ENCODE assay signal across 8 mouse cellular contexts in genomic region chr2:164823181-164823585, GRCm38 (mm10). TPM values are rescaled to one million over a fixed set of nuclear protein-coding genes. Genes with fewer than 3 reads are reported as not detected.
DNase-seq lines count a peak whose midpoint lies in the region; ATAC-seq lines count a peak whose summit lies in the region.

No protein-coding gene starts in this region.

- H3K4me1 ChIP-seq in kidney, embryonic 14.5 days (ENCODE audit: control insufficient read depth, insufficient read depth, low read length): peaks cover 8% of the 10 kb centered on the region
- peaks cover 26% of the 10 kb centered on the region for H3K4me1 ChIP-seq in forebrain, embryonic 10.5 days
- peaks cover 17% of the 10 kb centered on the region; the same call in 1 of the 2 replicates for H3K4me1 ChIP-seq in limb, embryonic 12.5 days (replicated peaks)
- peaks cover 14% of the 10 kb centered on the region for H3K4me1 ChIP-seq in midbrain, embryonic 16.5 days (ENCODE audit: control insufficient read depth, insufficient read depth, low read length)

- peak overlapping the region; percentile 51 for H3K4me2 ChIP-seq in kidney, embryonic 14.5 days (replicated peaks; ENCODE audit: low read depth, low read length)
- H3K4me2 ChIP-seq in limb, embryonic 12.5 days: peak overlapping the region; percentile 62
- H3K4me2 ChIP-seq in midbrain, embryonic 16.5 days (ENCODE audit: low read length): peak overlapping the region; percentile 61

- no peaks in the 10 kb centered on the region for H3K9me3 ChIP-seq in kidney, embryonic 14.5 days (ENCODE audit: control insufficient read depth, low read length)
- H3K9me3 ChIP-seq in forebrain, embryonic 10.5 days: no peaks in the 10 kb centered on the region
- H3K9me3 ChIP-seq in limb, embryonic 12.5 days: no peaks in the 10 kb centered on the region
- no peaks in the 10 kb centered on the region for H3K9me3 ChIP-seq in midbrain, embryonic 16.5 days (replicated peaks; ENCODE audit: control insufficient read depth, low read length, poor library complexity, severe bottlenecking)

- peak overlapping the region; percentile 72 for H3K9ac ChIP-seq in kidney, embryonic 14.5 days (ENCODE audit: low read depth, low read length)
- H3K9ac ChIP-seq in limb, embryonic 12.5 days (replicated peaks): peak overlapping the region; percentile 69
- peak overlapping the region; percentile 87 for H3K9ac ChIP-seq in midbrain, embryonic 16.5 days (ENCODE audit: low read depth, low read length)

- no peak for DNase-seq in kidney, postnatal 14 days
- peak; percentile 71 for DNase-seq in MEL-GATA-1-ER (ENCODE audit: extremely low read depth, low read depth)
- no peak for DNase-seq in forebrain, embryonic 10.5 days (ENCODE audit: extremely low spot score, low spot score)
- no peak for DNase-seq in spleen, postnatal 10 days (ENCODE audit: low spot score in 2 of 2)

- peaks cover 45% of the 10 kb centered on the region for H3K36me3 ChIP-seq in kidney, embryonic 14.5 days (ENCODE audit: control insufficient read depth, insufficient read depth, low read length)
- peaks cover 59% of the 10 kb centered on the region for H3K36me3 ChIP-seq in forebrain, embryonic 10.5 days (replicated peaks)
- peaks cover 54% of the 10 kb centered on the region for H3K36me3 ChIP-seq in limb, embryonic 12.5 days
- peaks cover 32% of the 10 kb centered on the region for H3K36me3 ChIP-seq in midbrain, embryonic 16.5 days (ENCODE audit: control insufficient read depth, insufficient read depth, low read length)

- peak; percentile 63 for ATAC-seq in kidney, embryonic 14.5 days (ENCODE audit: low FRiP score, low TSS enrichment)
- ATAC-seq in limb, embryonic 12.5 days (ENCODE audit: insufficient number of reproducible peaks, insufficient read depth, low FRiP score, low TSS enrichment, low read depth): peak; percentile 50
- ATAC-seq in midbrain, embryonic 16.5 days: peak; percentile 83
- no peak for ATAC-seq in activated CD4-positive, CD25-positive, alpha-beta regulatory T cell, adult 4 months

- no peaks in the 10 kb centered on the region for H3K27me3 ChIP-seq in kidney, embryonic 14.5 days (ENCODE audit: control insufficient read depth, insufficient read depth, low read length)
- H3K27me3 ChIP-seq in forebrain, embryonic 10.5 days (ENCODE audit: poor library complexity, severe bottlenecking): no peaks in the 10 kb centered on the region
- no peaks in the 10 kb centered on the region for H3K27me3 ChIP-seq in limb, embryonic 12.5 days
- no peaks in the 10 kb centered on the region for H3K27me3 ChIP-seq in midbrain, embryonic 16.5 days (ENCODE audit: control insufficient read depth, insufficient read depth, low read depth, low read length)

- WGBS in kidney, embryonic 14.5 days: 1% methylated on average over 10 of the region's 10 CpGs
- 2% methylated on average over 10 of the region's 10 CpGs for WGBS in forebrain, embryonic 10.5 days
- 2% methylated on average over 10 of the region's 10 CpGs for WGBS in limb, embryonic 12.5 days
- WGBS in midbrain, embryonic 16.5 days: 1% methylated on average over 10 of the region's 10 CpGs

- H3K4me3 ChIP-seq in kidney, embryonic 14.5 days (ENCODE audit: low read length): peak overlapping the region; percentile 93
- peak overlapping the region; percentile 83 for H3K4me3 ChIP-seq in forebrain, embryonic 10.5 days
- peak overlapping the region; percentile 72 for H3K4me3 ChIP-seq in limb, embryonic 12.5 days (replicated peaks)
- peak overlapping the region; percentile 69 for H3K4me3 ChIP-seq in midbrain, embryonic 16.5 days (ENCODE audit: low read depth, low read length)

- H3K27ac ChIP-seq in kidney, embryonic 14.5 days (ENCODE audit: low read depth, low read length): peak overlapping the region; percentile 76; the same call in 1 of the 2 replicates
- H3K27ac ChIP-seq in forebrain, embryonic 10.5 days: peak overlapping the region; percentile 91
- peak overlapping the region; percentile 73; the same call in 1 of the 2 replicates for H3K27ac ChIP-seq in limb, embryonic 12.5 days
- H3K27ac ChIP-seq in midbrain, embryonic 16.5 days (ENCODE audit: low read length): peak overlapping the region; percentile 95

RNA-seq across cellular contexts. Expression of gene Zswim1, which starts 0.7 kb away (rescaled TPM):
- polyA plus RNA-seq in kidney, embryonic 14.5 days (2014; fragmentation: Nextera tagmentation; extraction: Ambion mirVana): 12.4 and 20.0 TPM in 2 replicates
- 25.5 and 25.9 TPM in 2 replicates for polyA plus RNA-seq in forebrain, embryonic 10.5 days (2016; fragmentation: Nextera tagmentation; extraction: Ambion mirVana)
- 17.3 and 20.4 TPM in 2 replicates for polyA plus RNA-seq in limb, embryonic 12.5 days (2016; fragmentation: Nextera tagmentation; extraction: Ambion mirVana)
- polyA plus RNA-seq in midbrain, embryonic 16.5 days (2015; fragmentation: Nextera tagmentation; extraction: Ambion mirVana): 29.5 and 29.9 TPM in 2 replicates
- polyA plus RNA-seq in activated CD4-positive, CD25-positive, alpha-beta regulatory T cell, adult 4 months (2017; shearing (Covaris generic)): 10 to 100 TPM; 18.0 to 19.4 TPM

RNA-seq across cellular contexts. Expression of gene Spata25, which starts 5.2 kb away (rescaled TPM):
- polyA plus RNA-seq in kidney, embryonic 14.5 days (2014; fragmentation: Nextera tagmentation; extraction: Ambion mirVana): not detected in 2 replicates
- 0.19 TPM in 1 of 2 replicates, not detected in the other for polyA plus RNA-seq in forebrain, embryonic 10.5 days (2016; fragmentation: Nextera tagmentation; extraction: Ambion mirVana)
- not detected in 2 replicates for polyA plus RNA-seq in limb, embryonic 12.5 days (2016; fragmentation: Nextera tagmentation; extraction: Ambion mirVana)
- not detected in 2 replicates for polyA plus RNA-seq in midbrain, embryonic 16.5 days (2015; fragmentation: Nextera tagmentation; extraction: Ambion mirVana)
- not detected for polyA plus RNA-seq in activated CD4-positive, CD25-positive, alpha-beta regulatory T cell, adult 4 months (2017; shearing (Covaris generic))

RNA-seq across cellular contexts. Expression of gene Ctsa, which starts 9.5 kb away (rescaled TPM):
- 122 and 135 TPM in 2 replicates for polyA plus RNA-seq in kidney, embryonic 14.5 days (2014; fragmentation: Nextera tagmentation; extraction: Ambion mirVana)
- 77.8 and 80.4 TPM in 2 replicates for polyA plus RNA-seq in forebrain, embryonic 10.5 days (2016; fragmentation: Nextera tagmentation; extraction: Ambion mirVana)
- polyA plus RNA-seq in limb, embryonic 12.5 days (2016; fragmentation: Nextera tagmentation; extraction: Ambion mirVana): 103 and 107 TPM in 2 replicates
- 95.4 and 95.6 TPM in 2 replicates for polyA plus RNA-seq in midbrain, embryonic 16.5 days (2015; fragmentation: Nextera tagmentation; extraction: Ambion mirVana)
- 100 to 1,000 TPM; 215 to 216 TPM for polyA plus RNA-seq in activated CD4-positive, CD25-positive, alpha-beta regulatory T cell, adult 4 months (2017; shearing (Covaris generic))

RNA-seq across cellular contexts. Expression of gene Neurl2, which starts 10.1 kb away (rescaled TPM):
- 6.0 and 6.6 TPM in 2 replicates for polyA plus RNA-seq in kidney, embryonic 14.5 days (2014; fragmentation: Nextera tagmentation; extraction: Ambion mirVana)
- polyA plus RNA-seq in forebrain, embryonic 10.5 days (2016; fragmentation: Nextera tagmentation; extraction: Ambion mirVana): 3.9 and 4.5 TPM in 2 replicates
- 6.3 and 6.8 TPM in 2 replicates for polyA plus RNA-seq in limb, embryonic 12.5 days (2016; fragmentation: Nextera tagmentation; extraction: Ambion mirVana)
- 5.4 and 7.0 TPM in 2 replicates for polyA plus RNA-seq in midbrain, embryonic 16.5 days (2015; fragmentation: Nextera tagmentation; extraction: Ambion mirVana)
- polyA plus RNA-seq in activated CD4-positive, CD25-positive, alpha-beta regulatory T cell, adult 4 months (2017; shearing (Covaris generic)): under 1 TPM in 1 of 2 experiments, not detected in 1; 0.69 TPM

RNA-seq across cellular contexts. Expression of gene Zswim3, which starts 18.3 kb away (rescaled TPM):
- polyA plus RNA-seq in kidney, embryonic 14.5 days (2014; fragmentation: Nextera tagmentation; extraction: Ambion mirVana): 7.3 and 9.0 TPM in 2 replicates
- polyA plus RNA-seq in forebrain, embryonic 10.5 days (2016; fragmentation: Nextera tagmentation; extraction: Ambion mirVana): 8.6 and 9.2 TPM in 2 replicates
- 8.5 TPM in 2 replicates for polyA plus RNA-seq in limb, embryonic 12.5 days (2016; fragmentation: Nextera tagmentation; extraction: Ambion mirVana)
- 17.0 and 17.4 TPM in 2 replicates for polyA plus RNA-seq in midbrain, embryonic 16.5 days (2015; fragmentation: Nextera tagmentation; extraction: Ambion mirVana)
- 1 to 10 TPM; 3.8 to 5.4 TPM for polyA plus RNA-seq in activated CD4-positive, CD25-positive, alpha-beta regulatory T cell, adult 4 months (2017; shearing (Covaris generic))
